Mouse (Mus musculus) adrenal gland (tissue): ENCODE data around the gene Gm20696.

ENCODE experiments used
- intact Hi-C: fragments of 180-260 bp; cut with DNase I; formaldehyde crosslinking; loops from one replicate; pipeline ENCODE4 v1.15.1; 2025

Gm20696 gene

GRCm38 (mm10) chr6:99575633-99576032 is 91.0 kb downstream of the Gm20696 start:
- intact Hi-C loops: no loop called here

GRCm38 (mm10) chr6:99573343-99573742 is 93.3 kb downstream of the Gm20696 start:
- intact Hi-C loops: no loop called here

GRCm38 (mm10) chr6:99572071-99572470 is 94.5 kb downstream of the Gm20696 start:
- intact Hi-C loops: no loop called here

GRCm38 (mm10) chr6:99566921-99567320 is 99.7 kb downstream of the Gm20696 start:
- intact Hi-C loops: no loop called here

GRCm38 (mm10) chr6:99564766-99565165 is 101.8 kb downstream of the Gm20696 start:
- intact Hi-C loops: no loop called here

GRCm38 (mm10) chr6:99556950-99557349 is 109.6 kb downstream of the Gm20696 start:
- intact Hi-C loops: no loop called here

- intact Hi-C loops: no loop called here
Measured at GRCm38 (mm10) chr6:99552816-99553215, 113.8 kb downstream of the Gm20696 start.

- intact Hi-C loops: no loop called here
Measured at GRCm38 (mm10) chr6:99546416-99546815, 120.2 kb downstream of the Gm20696 start.

- intact Hi-C loops: no loop called here
Measured at GRCm38 (mm10) chr6:99545437-99545836, 121.2 kb downstream of the Gm20696 start.

- intact Hi-C loops: no loop called here
Measured at GRCm38 (mm10) chr6:99541105-99541504, 125.5 kb downstream of the Gm20696 start.

- intact Hi-C loops: no loop called here
Measured at GRCm38 (mm10) chr6:99540653-99541052, 125.9 kb downstream of the Gm20696 start.

GRCm38 (mm10) chr6:99540146-99540545 is 126.5 kb downstream of the Gm20696 start:
- intact Hi-C loops: no loop called here

- intact Hi-C loops: no loop called here
Measured at GRCm38 (mm10) chr6:99538194-99538941, 128.2 kb downstream of the Gm20696 start.

- intact Hi-C loops: loop anchor here (5.0 kb wide), 1 partner anchor 63 kb away; no protein-coding TSS in a partner anchor
Measured at GRCm38 (mm10) chr6:99534211-99534745, 132.3 kb downstream of the Gm20696 start.

GRCm38 (mm10) chr6:99532458-99532857 is 134.1 kb downstream of the Gm20696 start:
- intact Hi-C loops: loop anchor here (5.0 kb wide), 1 partner anchor 65 kb away; no protein-coding TSS in a partner anchor

- intact Hi-C loops: loop anchor here (5.0 to 10.0 kb wide), 3 partner anchors 494 to 1004 kb away; no protein-coding TSS in a partner anchor
Measured at GRCm38 (mm10) chr6:99528972-99529371, 137.6 kb downstream of the Gm20696 start.

GRCm38 (mm10) chr6:99527457-99528105 is 139.0 kb downstream of the Gm20696 start:
- intact Hi-C loops: loop anchor here (5.0 to 10.0 kb wide), 3 partner anchors 493 to 1003 kb away; no protein-coding TSS in a partner anchor

- intact Hi-C loops: loop anchor here (5.0 to 10.0 kb wide), 3 partner anchors 491 to 1001 kb away; no protein-coding TSS in a partner anchor
Measured at GRCm38 (mm10) chr6:99525351-99525750, 141.2 kb downstream of the Gm20696 start.

GRCm38 (mm10) chr6:99523679-99524370 is 142.8 kb downstream of the Gm20696 start:
- intact Hi-C loops: loop anchor here (10.0 kb wide), 2 partner anchors 489 to 999 kb away; no protein-coding TSS in a partner anchor

- intact Hi-C loops: loop anchor here (10.0 kb wide), 2 partner anchors 488 to 998 kb away; no protein-coding TSS in a partner anchor
Measured at GRCm38 (mm10) chr6:99523109-99523632, 143.4 kb downstream of the Gm20696 start.
